Mouse (Mus musculus): ENCODE results near the gene Stox1. TPM values are rescaled to one million over a fixed set of nuclear protein-coding genes. Genes with fewer than 3 reads are reported as not detected.

Stox1 gene
- polyA plus RNA-seq, 1 experiment from 2014 or later, result 2.9 TPM

GRCm38 (mm10) chr10:62692771-62693170 is 33.2 kb downstream of the Stox1 start:
- H3K27me3 ChIP-seq, result peaks cover 13% of the 10 kb centered on the region; the same call in 1 of the 2 replicates
- no peak overlapping the region for H3K4me2 ChIP-seq (replicated peaks)
- H3K27ac ChIP-seq, result no peak overlapping the region
- no peak overlapping the region for H3K4me3 ChIP-seq (replicated peaks)
- no peak overlapping the region for H3K9ac ChIP-seq (replicated peaks)
- no peak for ATAC-seq
- peaks cover 6% of the 10 kb centered on the region for H3K4me1 ChIP-seq (replicated peaks)
- 66% methylated on average over 8 of the region's 8 CpGs for WGBS
- H3K9me3 ChIP-seq, result no peaks in the 10 kb centered on the region
- no peaks in the 10 kb centered on the region for H3K36me3 ChIP-seq

GRCm38 (mm10) chr10:62692244-62692643 is 33.7 kb downstream of the Stox1 start:
- H3K27ac ChIP-seq, result no peak overlapping the region

GRCm38 (mm10) chr10:62687032-62687674 is 38.8 kb downstream of the Stox1 start:
- H3K4me2 ChIP-seq (replicated peaks), result peak overlapping the region; percentile 34
- peaks cover 48% of the 10 kb centered on the region for H3K27me3 ChIP-seq
- peak; percentile 92 for ATAC-seq
- no peak overlapping the region; the same call in 1 of the 2 replicates for H3K9ac ChIP-seq (replicated peaks)
- H3K9me3 ChIP-seq, result no peaks in the 10 kb centered on the region
- peak overlapping the region; percentile 74 for H3K27ac ChIP-seq
- H3K4me3 ChIP-seq (replicated peaks), result no peak overlapping the region
- WGBS, result 10% methylated on average over 15 of the region's 15 CpGs
- peaks cover 28% of the 10 kb centered on the region for H3K4me1 ChIP-seq (replicated peaks)
- no peaks in the 10 kb centered on the region for H3K36me3 ChIP-seq

More at GRCm38 (mm10) chr10:62692244-62692643, 33.7 kb downstream of the Stox1 start:
- no peak for ATAC-seq
- 74% methylated on average over 3 of the region's 3 CpGs for WGBS
- Histone ChIP-seq H3K4me3 (replicated peaks) (no peak overlapping the region), H3K36me3 (no peaks in the 10 kb centered on the region), H3K4me1 (replicated peaks) (peaks cover 12% of the 10 kb centered on the region), H3K27me3 (peaks cover 13% of the 10 kb centered on the region; the same call in 1 of the 2 replicates), H3K9ac (replicated peaks) (no peak overlapping the region), H3K9me3 (no peaks in the 10 kb centered on the region), H3K4me2 (replicated peaks) (no peak overlapping the region)

- no peak overlapping the region for H3K4me2 ChIP-seq (replicated peaks)
- 0 out of 2 replicates have a peak, but pooled peaks cover 7% of the 10 kb centered on the region for H3K9me3 ChIP-seq
- H3K4me3 ChIP-seq (replicated peaks), result no peak overlapping the region
- no peak for ATAC-seq
- H3K4me1 ChIP-seq (replicated peaks), result peaks cover 24% of the 10 kb centered on the region
- H3K9ac ChIP-seq (replicated peaks), result no peak overlapping the region
- H3K27me3 ChIP-seq, result peaks cover 37% of the 10 kb centered on the region
- WGBS, result 57% methylated on average over 5 of the region's 5 CpGs
- H3K27ac ChIP-seq, result no peak overlapping the region
- no peaks in the 10 kb centered on the region for H3K36me3 ChIP-seq
Measured at GRCm38 (mm10) chr10:62683043-62683442, 42.9 kb downstream of the Stox1 start.

- ATAC-seq, result no peak
- 0 out of 2 replicates have a peak, but pooled peaks cover 2% of the 10 kb centered on the region for H3K4me1 ChIP-seq (replicated peaks)
- peaks cover 23% of the 10 kb centered on the region for H3K27me3 ChIP-seq
- 87% methylated on average over 1 of the region's 1 CpGs for WGBS
- no peak overlapping the region for H3K9ac ChIP-seq (replicated peaks)
- H3K36me3 ChIP-seq, result no peaks in the 10 kb centered on the region
- H3K4me2 ChIP-seq (replicated peaks), result no peak overlapping the region
- H3K4me3 ChIP-seq (replicated peaks), result no peak overlapping the region
- H3K27ac ChIP-seq, result no peak overlapping the region
- 0 out of 2 replicates have a peak, but pooled peaks cover 7% of the 10 kb centered on the region for H3K9me3 ChIP-seq
Measured at GRCm38 (mm10) chr10:62679833-62680232, 46.1 kb downstream of the Stox1 start.

- Histone ChIP-seq H3K36me3 (no peaks in the 10 kb centered on the region), H3K4me2 (replicated peaks) (no peak overlapping the region), H3K4me1 (replicated peaks) (0 out of 2 replicates have a peak, but pooled peaks cover 2% of the 10 kb centered on the region), H3K4me3 (replicated peaks) (no peak overlapping the region), H3K27me3 (no peaks in the 10 kb centered on the region), H3K9ac (replicated peaks) (no peak overlapping the region), H3K27ac (no peak overlapping the region), H3K9me3 (0 out of 2 replicates have a peak, but pooled peaks cover 7% of the 10 kb centered on the region)
- no peak for ATAC-seq
- 78% methylated on average over 5 of the region's 5 CpGs for whole genome bisulfite sequencing
Measured at GRCm38 (mm10) chr10:62677329-62677728, 48.6 kb downstream of the Stox1 start.

GRCm38 (mm10) chr10:62676196-62676595 is 49.7 kb downstream of the Stox1 start:
- H3K36me3 ChIP-seq, result no peaks in the 10 kb centered on the region
- H3K4me1 ChIP-seq (replicated peaks), result 0 out of 2 replicates have a peak, but pooled peaks cover 2% of the 10 kb centered on the region
- H3K4me3 ChIP-seq (replicated peaks), result no peak overlapping the region
- 0 out of 2 replicates have a peak, but pooled peaks cover 7% of the 10 kb centered on the region for H3K9me3 ChIP-seq
- H3K27me3 ChIP-seq, result no peaks in the 10 kb centered on the region
- ATAC-seq, result no peak
- 89% methylated on average over 6 of the region's 6 CpGs for WGBS
- no peak overlapping the region for H3K4me2 ChIP-seq (replicated peaks)
- H3K9ac ChIP-seq (replicated peaks), result no peak overlapping the region
- no peak overlapping the region for H3K27ac ChIP-seq

GRCm38 (mm10) chr10:62672359-62672758 is 53.6 kb downstream of the Stox1 start:
- no peaks in the 10 kb centered on the region for H3K27me3 ChIP-seq
- H3K4me3 ChIP-seq (replicated peaks), result no peak overlapping the region
- H3K27ac ChIP-seq, result no peak overlapping the region
- H3K4me2 ChIP-seq (replicated peaks), result no peak overlapping the region
- ATAC-seq, result no peak
- H3K4me1 ChIP-seq (replicated peaks), result 0 out of 2 replicates have a peak, but pooled peaks cover 1% of the 10 kb centered on the region
- WGBS, result 98% methylated on average over 2 of the region's 2 CpGs
- H3K9me3 ChIP-seq, result no peaks in the 10 kb centered on the region
- no peaks in the 10 kb centered on the region for H3K36me3 ChIP-seq
- H3K9ac ChIP-seq (replicated peaks), result no peak overlapping the region

GRCm38 (mm10) chr10:62669245-62669644 is 56.7 kb downstream of the Stox1 start:
- Histone ChIP-seq H3K4me1 (replicated peaks) (no peaks in the 10 kb centered on the region), H3K27me3 (no peaks in the 10 kb centered on the region), H3K9ac (replicated peaks) (no peak overlapping the region), H3K4me2 (replicated peaks) (no peak overlapping the region), H3K4me3 (replicated peaks) (no peak overlapping the region), H3K9me3 (no peaks in the 10 kb centered on the region), H3K36me3 (no peaks in the 10 kb centered on the region), H3K27ac (no peak overlapping the region)
- 80% methylated on average over 14 of the region's 14 CpGs for WGBS
- no peak for ATAC-seq

GRCm38 (mm10) chr10:62668463-62668862 is 57.5 kb downstream of the Stox1 start:
- no peak overlapping the region for H3K27ac ChIP-seq
- no peak overlapping the region for H3K9ac ChIP-seq (replicated peaks)
- ATAC-seq, result no peak
- H3K9me3 ChIP-seq, result no peaks in the 10 kb centered on the region
- H3K4me2 ChIP-seq (replicated peaks), result no peak overlapping the region
- 0 out of 2 replicates have a peak, but pooled peaks cover 3% of the 10 kb centered on the region for H3K27me3 ChIP-seq
- 86% methylated on average over 2 of the region's 2 CpGs for WGBS
- no peak overlapping the region for H3K4me3 ChIP-seq (replicated peaks)
- H3K4me1 ChIP-seq (replicated peaks), result no peaks in the 10 kb centered on the region
- H3K36me3 ChIP-seq, result no peaks in the 10 kb centered on the region

GRCm38 (mm10) chr10:62668043-62668442 is 57.9 kb downstream of the Stox1 start:
- no peak overlapping the region for H3K9ac ChIP-seq (replicated peaks)
- no peak overlapping the region for H3K27ac ChIP-seq
- no peak overlapping the region for H3K4me2 ChIP-seq (replicated peaks)
- no peak for ATAC-seq
- H3K27me3 ChIP-seq, result 0 out of 2 replicates have a peak, but pooled peaks cover 3% of the 10 kb centered on the region
- H3K9me3 ChIP-seq, result no peaks in the 10 kb centered on the region
- no peak overlapping the region for H3K4me3 ChIP-seq (replicated peaks)
- H3K4me1 ChIP-seq (replicated peaks), result no peaks in the 10 kb centered on the region
- no peaks in the 10 kb centered on the region for H3K36me3 ChIP-seq
- WGBS, result 84% methylated on average over 5 of the region's 5 CpGs

- Histone ChIP-seq H3K4me1 (replicated peaks) (no peaks in the 10 kb centered on the region), H3K9ac (replicated peaks) (no peak overlapping the region), H3K27me3 (0 out of 2 replicates have a peak, but pooled peaks cover 3% of the 10 kb centered on the region), H3K9me3 (no peaks in the 10 kb centered on the region), H3K4me2 (replicated peaks) (0 out of 2 replicates have a peak overlapping the region, but pooled peaks have one; percentile 11), H3K36me3 (no peaks in the 10 kb centered on the region), H3K4me3 (replicated peaks) (no peak overlapping the region), H3K27ac (no peak overlapping the region)
- WGBS, result 73% methylated on average over 27 of the region's 27 CpGs
- ATAC-seq, result no peak
Measured at GRCm38 (mm10) chr10:62664963-62665590, 60.9 kb downstream of the Stox1 start.
